Mouse (Mus musculus) myocyte (in vitro differentiated cells): ENCODE measurements around the gene Tnfrsf19.

Experiments
- CEBPB ChIP-seq: IDR thresholded peaks from 2 replicates; pipeline ENCODE4 v1.6.1; 2011; ENCODE audit warnings: mild to moderate bottlenecking, moderate library complexity; ENCODE audit not compliant: poor library complexity, insufficient read depth, severe bottlenecking
- E2F4 ChIP-seq: IDR thresholded peaks from one replicate; pipeline ENCODE4 v1.6.1; 2011; ENCODE audit warnings: mild to moderate bottlenecking, control low read depth, moderate library complexity; ENCODE audit not compliant: insufficient read depth
- MAX ChIP-seq: IDR thresholded peaks from one replicate; pipeline ENCODE4 v1.6.1; 2011; ENCODE audit warnings: low read depth, mild to moderate bottlenecking, control low read depth
- MYOD1 ChIP-seq, 3 experiments: IDR thresholded peaks; one replicate each; pipeline ENCODE4 v1.6.1; 2011; ENCODE audit warnings: control low read depth in 2 of 3, low read depth in 2 of 3, mild to moderate bottlenecking in 2 of 3, moderate library complexity in 1 of 3; ENCODE audit not compliant: insufficient read length in 2 of 3, control insufficient read depth in 1 of 3
- MYOG ChIP-seq, 3 experiments: IDR thresholded peaks; one replicate each; pipeline ENCODE4 v1.6.1; 2011; ENCODE audit warnings: control low read depth in 2 of 3, low read depth in 2 of 3, mild to moderate bottlenecking in 2 of 3; ENCODE audit not compliant: insufficient read length in 2 of 3, control insufficient read depth in 1 of 3, insufficient read depth in 1 of 3
- POLR2A ChIP-seq: IDR thresholded peaks from one replicate; pipeline ENCODE4 v1.6.1; 2011; ENCODE audit warnings: low read depth, mild to moderate bottlenecking, control low read depth, moderate library complexity; ENCODE audit not compliant: insufficient read length
- POLR2AphosphoS2 ChIP-seq: IDR thresholded peaks from one replicate; pipeline ENCODE4 v1.6.1; 2011; ENCODE audit warnings: low read depth, control low read depth; ENCODE audit not compliant: insufficient read length
- REST ChIP-seq: IDR thresholded peaks from one replicate; pipeline ENCODE4 v1.6.1; 2011; ENCODE audit warnings: mild to moderate bottlenecking, control low read depth, moderate library complexity; ENCODE audit not compliant: insufficient read depth, insufficient read length
- TCF12 ChIP-seq: IDR thresholded peaks from one replicate; pipeline ENCODE4 v1.6.1; 2011; ENCODE audit warnings: mild to moderate bottlenecking, control low read depth; ENCODE audit not compliant: poor library complexity, insufficient read depth, severe bottlenecking
- TCF3 ChIP-seq: IDR thresholded peaks from one replicate; pipeline ENCODE4 v1.6.1; 2011; ENCODE audit warnings: low read depth, control low read depth; ENCODE audit not compliant: insufficient read length
- USF1 ChIP-seq: IDR thresholded peaks from one replicate; pipeline ENCODE4 v1.6.1; 2011; ENCODE audit warnings: low read depth, mild to moderate bottlenecking, control low read depth, moderate library complexity

DNA sequence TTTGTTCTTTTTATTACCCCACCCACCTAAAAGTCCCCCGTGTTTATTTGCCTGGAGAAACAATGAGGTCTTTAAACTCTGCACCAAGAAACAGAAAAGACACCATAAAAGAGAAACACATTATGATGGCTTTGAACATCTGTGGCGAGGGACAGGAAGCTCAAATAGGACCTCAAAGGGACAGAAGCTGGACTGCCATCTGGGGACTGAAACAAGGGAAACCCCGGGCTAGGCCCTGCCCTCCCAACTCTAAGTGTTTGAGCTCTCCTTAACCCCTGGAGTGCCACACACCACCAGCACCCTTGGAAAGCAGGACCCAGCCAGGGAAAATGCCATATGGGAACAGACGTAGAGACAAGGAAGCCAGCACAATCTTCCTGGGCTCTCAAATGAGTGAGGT, 61.2 kb downstream of the Tnfrsf19 start:
- TF ChIP-seq MYOD1 (IDR thresholded peaks at IDR 0.05; ENCODE audit: control insufficient read depth in 1 of 3, insufficient read length in 2 of 3, low read depth in 2 of 3) (no peak), POLR2A (no peak), MYOG (IDR thresholded peaks at IDR 0.05; ENCODE audit: control insufficient read depth in 1 of 3, insufficient read depth in 1 of 3, insufficient read length in 2 of 3, low read depth in 2 of 3) (no peak), MAX (no peak), E2F4 (no peak), CEBPB (no peak), USF1 (no peak), POLR2AphosphoS2 (no peak), TCF12 (no peak), REST (no peak), TCF3 (no peak)
